Mouse (Mus musculus) kidney, postnatal 10 days (tissue): ENCODE measurements around the gene Ppih.
"Not testable (repeated sequence)": the region's sequence is repeated elsewhere in the genome, so short reads cannot be mapped to it uniquely, and the experiment has no call there.

Source experiments
- DNase-seq: peaks from one replicate; pipeline ENCODE4 v3.0.0; 2021; ENCODE audit warnings: mixed read lengths

Ppih gene

GRCm38 (mm10) chr4:119285336-119285735, 35.0 kb downstream of the Ppih start:
- DNase-seq = no peak

GRCm38 (mm10) chr4:119284861-119285260, 35.5 kb downstream of the Ppih start:
- no peak for DNase-seq

- not testable (repeated sequence) for DNase-seq
These were observed 41.6 kb downstream of the Ppih start for GRCm38 (mm10) chr4:119278784-119279183.

- no peak for DNase-seq
These were observed 44.6 kb downstream of the Ppih start for GRCm38 (mm10) chr4:119275726-119276125.

GRCm38 (mm10) chr4:119275226-119275625, 45.1 kb downstream of the Ppih start:
- no peak for DNase-seq

- DNase-seq = no peak
These were observed 45.7 kb downstream of the Ppih start for GRCm38 (mm10) chr4:119274627-119275026.

GRCm38 (mm10) chr4:119266606-119267005, 53.7 kb downstream of the Ppih start:
- DNase-seq = no peak

- no peak for DNase-seq
These were observed 56.9 kb downstream of the Ppih start for GRCm38 (mm10) chr4:119263459-119263858.

- DNase-seq = no peak
These were observed 57.9 kb downstream of the Ppih start for GRCm38 (mm10) chr4:119262483-119262882.

GRCm38 (mm10) chr4:119261087-119261713, 59.1 kb downstream of the Ppih start:
- DNase-seq = no peak

GRCm38 (mm10) chr4:119259344-119260254, 60.7 kb downstream of the Ppih start:
- peak; percentile 42 for DNase-seq

GRCm38 (mm10) chr4:119257083-119257482, 63.3 kb downstream of the Ppih start:
- DNase-seq = no peak

GRCm38 (mm10) chr4:119255351-119255750, 65.0 kb downstream of the Ppih start, which contains the start of gene Cldn19:
Gene Cldn19 (plus strand): TSS chr4:119255414.
- DNase-seq = peak; percentile 49

- peak; percentile 71 for DNase-seq
These were observed 66.2 kb downstream of the Ppih start for GRCm38 (mm10) chr4:119254012-119254618.

- peak; percentile 40 for DNase-seq
These were observed 68.1 kb downstream of the Ppih start for GRCm38 (mm10) chr4:119252025-119252808.
